Mouse (Mus musculus) olfactory bulb, adult 2 months (tissue): ENCODE data around the gene Tgif1. TPM values are rescaled to one million over a fixed set of nuclear protein-coding genes. Genes with fewer than 3 reads are reported as not detected.

Experiments
- H3K27ac ChIP-seq: fragments of 200-500 bp; 2 replicates; pipeline ENCODE4 v1.5.1; 2012; ENCODE audit warnings: low read depth, low read length; ENCODE audit not compliant: insufficient read depth
- H3K4me1 ChIP-seq: fragments of 200-500 bp; 2 replicates; pipeline ENCODE4 v1.6.1; 2012; ENCODE audit warnings: low read length; ENCODE audit not compliant: control insufficient read depth, insufficient read depth
- H3K4me3 ChIP-seq: fragments of 200-500 bp; 2 replicates; pipeline ENCODE4 v1.5.1; 2012; ENCODE audit warnings: mild to moderate bottlenecking, low read depth, low read length, moderate library complexity; ENCODE audit not compliant: insufficient read depth
- CTCF ChIP-seq: fragments of 200-500 bp; IDR thresholded peaks from 2 replicates; pipeline ENCODE4 v1.5.1; 2012; ENCODE audit warnings: low read depth, mild to moderate bottlenecking, low read length, moderate library complexity; ENCODE audit not compliant: insufficient read depth
- POLR2A ChIP-seq: fragments of 200-500 bp; IDR thresholded peaks from 2 replicates; pipeline ENCODE4 v1.6.1; 2012; ENCODE audit warnings: mild to moderate bottlenecking, low read depth, low read length, moderate library complexity; ENCODE audit not compliant: insufficient read depth
- WGBS: fragments of 180-500 bp; shearing (Covaris S2); methylation state at CpG from one replicate; pipeline ENCODE4 v1.1.7; 2018; 5-methylcytosine and 5-hydroxymethylcytosine counted together
- polyA plus RNA-seq: library from polyadenylated mRNA; stranded (reverse); fragments of >200 nt; gene quantifications from 2 replicates; pipeline ENCODE4 v1.2.4, GENCODE M21; 2012; ENCODE audit warnings: low replicate concordance; ENCODE audit not compliant: missing spikeins, insufficient read depth, insufficient read length

The Tgif1 gene
- polyA plus RNA-seq, 1 experiment = not detected

GRCm38 (mm10) chr17:70826227-70826626, 27.1 kb downstream of the Tgif1 start:
- 57% methylated on average over 12 of the region's 12 CpGs for WGBS
- H3K27ac ChIP-seq = 0 out of 2 replicates have a peak overlapping the region, but pooled peaks have one; percentile 21
- TF ChIP-seq CTCF (no peak), POLR2A (no peak)
- peaks cover 2% of the 10 kb centered on the region; the same call in 1 of the 2 replicates for H3K4me1 ChIP-seq
- H3K4me3 ChIP-seq = peak overlapping the region; percentile 12

GRCm38 (mm10) chr17:70823083-70823482, 30.3 kb downstream of the Tgif1 start:
- no peak overlapping the region for H3K4me3 ChIP-seq
- H3K4me1 ChIP-seq = peaks cover 4% of the 10 kb centered on the region
- no peak for TF ChIP-seq CTCF
- no peak for TF ChIP-seq POLR2A
- no peak overlapping the region for H3K27ac ChIP-seq
- 89% methylated on average over 8 of the region's 8 CpGs for WGBS

- no peak overlapping the region for H3K4me3 ChIP-seq
These were observed 35.4 kb downstream of the Tgif1 start for GRCm38 (mm10) chr17:70817862-70818451.

GRCm38 (mm10) chr17:70815001-70815400, 38.3 kb downstream of the Tgif1 start:
- H3K27ac ChIP-seq = no peak overlapping the region
- TF ChIP-seq POLR2A (no peak), CTCF (no peak)
- no peak overlapping the region for H3K4me3 ChIP-seq
- WGBS = 69% methylated on average over 8 of the region's 8 CpGs
- peaks cover 5% of the 10 kb centered on the region; the same call in 1 of the 2 replicates for H3K4me1 ChIP-seq

More at GRCm38 (mm10) chr17:70817862-70818451, 35.4 kb downstream of the Tgif1 start:
- TF ChIP-seq CTCF (no peak), POLR2A (no peak)
- peaks cover 5% of the 10 kb centered on the region; the same call in 1 of the 2 replicates for H3K4me1 ChIP-seq
- 45% methylated on average over 51 of the region's 51 CpGs for WGBS
- no peak overlapping the region for H3K27ac ChIP-seq

GRCm38 (mm10) chr17:70810795-70811194, 42.6 kb downstream of the Tgif1 start:
- peaks cover 2% of the 10 kb centered on the region; the same call in 1 of the 2 replicates for H3K4me1 ChIP-seq
- no peak overlapping the region for H3K27ac ChIP-seq
- WGBS = 97% methylated on average over 5 of the region's 5 CpGs
- TF ChIP-seq CTCF = no peak
- no peak for TF ChIP-seq POLR2A
- no peak overlapping the region for H3K4me3 ChIP-seq

GRCm38 (mm10) chr17:70809776-70810175, 43.6 kb downstream of the Tgif1 start:
- Histone ChIP-seq H3K27ac (no peak overlapping the region), H3K4me1 (peaks cover 2% of the 10 kb centered on the region; the same call in 1 of the 2 replicates), H3K4me3 (no peak overlapping the region)
- 50% methylated on average over 3 of the region's 3 CpGs for WGBS
- TF ChIP-seq CTCF (no peak), POLR2A (no peak)

GRCm38 (mm10) chr17:70808837-70809236, 44.5 kb downstream of the Tgif1 start:
- no peak overlapping the region for H3K4me3 ChIP-seq
- WGBS = 44% methylated on average over 14 of the region's 14 CpGs
- TF ChIP-seq POLR2A (no peak), CTCF (no peak)

GRCm38 (mm10) chr17:70807885-70808284, 45.5 kb downstream of the Tgif1 start:
- Histone ChIP-seq H3K4me1 (peaks cover 2% of the 10 kb centered on the region; the same call in 1 of the 2 replicates), H3K4me3 (no peak overlapping the region), H3K27ac (no peak overlapping the region)
- TF ChIP-seq POLR2A (no peak), CTCF (no peak)
- 94% methylated on average over 1 of the region's 1 CpGs for WGBS

More at GRCm38 (mm10) chr17:70808837-70809236, 44.5 kb downstream of the Tgif1 start:
- peaks cover 2% of the 10 kb centered on the region; the same call in 1 of the 2 replicates for H3K4me1 ChIP-seq
- no peak overlapping the region for H3K27ac ChIP-seq

GRCm38 (mm10) chr17:70806600-70806999, 46.7 kb downstream of the Tgif1 start:
- H3K4me1 ChIP-seq = peaks cover 2% of the 10 kb centered on the region; the same call in 1 of the 2 replicates
- TF ChIP-seq POLR2A (no peak), CTCF (no peak)
- no peak overlapping the region for H3K4me3 ChIP-seq
- no peak overlapping the region for H3K27ac ChIP-seq
- WGBS = 93% methylated on average over 2 of the region's 2 CpGs
